27 mouse cellular contexts compared by ENCODE assay signal in the genomic region with DNA sequence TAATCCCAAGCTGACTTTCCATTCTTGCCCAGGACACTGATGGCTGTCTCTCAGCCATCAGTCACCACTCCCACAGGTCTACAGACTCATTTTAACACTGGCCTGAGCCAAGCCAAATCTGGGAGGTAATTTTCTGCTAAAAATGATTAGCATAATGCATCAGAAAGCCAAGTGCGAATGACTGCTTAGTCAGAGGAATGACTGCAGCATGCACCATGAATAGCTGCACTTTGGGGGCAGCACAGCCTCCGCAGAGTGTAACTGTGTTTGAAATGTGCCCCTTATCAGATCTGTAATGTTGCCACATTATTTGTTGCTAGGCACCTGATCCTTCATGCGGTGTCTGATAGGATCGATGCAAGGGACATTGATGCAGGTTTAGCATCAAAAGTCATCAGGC.
DNase-seq lines count a peak whose midpoint lies in the region; ATAC-seq and TF ChIP-seq lines count a peak whose summit lies in the region.
"Had no signal": no experiment of that assay in that cellular context is flagged by ENCODE, and none has a peak within 500 bp of the region (broad histone marks: within the 10 kb centered on the region; RNA-seq: fewer than 3 reads in every experiment).

No protein-coding gene starts in this region.

- H3K4me3 ChIP-seq in layer of hippocampus, adult 2 months, result no peak overlapping the region
- no peak overlapping the region for H3K4me3 ChIP-seq in lung, embryonic 16.5 days (ENCODE audit: low read length)
- H3K4me3 ChIP-seq: embryonic facial prominence, embryonic 12.5 days; embryonic facial prominence, embryonic 15.5 days; heart, embryonic 12.5 days; heart, embryonic 15.5 days; hindbrain, embryonic 10.5 days; hindbrain, embryonic 13.5 days had no signal

- no peaks in the 10 kb centered on the region for H3K9me3 ChIP-seq in lung, embryonic 16.5 days (ENCODE audit: control insufficient read depth, low read length)
- H3K9me3 ChIP-seq: embryonic facial prominence, embryonic 12.5 days; embryonic facial prominence, embryonic 15.5 days; heart, embryonic 12.5 days; heart, embryonic 15.5 days; hindbrain, embryonic 10.5 days; hindbrain, embryonic 13.5 days had no signal

- H3K9ac ChIP-seq in lung, embryonic 16.5 days (ENCODE audit: low read length), result no peak overlapping the region
- H3K9ac ChIP-seq: embryonic facial prominence, embryonic 12.5 days; embryonic facial prominence, embryonic 15.5 days; forebrain, postnatal 0 days; heart, embryonic 12.5 days; heart, embryonic 15.5 days; hindbrain, embryonic 13.5 days had no signal

- ATAC-seq in frontal cortex, adult (ENCODE audit: low TSS enrichment), result peak; percentile 59
- peak; percentile 52; the same call in 1 of the 2 replicates for ATAC-seq in lung, embryonic 16.5 days (ENCODE audit: low read depth)
- ATAC-seq: activated CD4-positive, CD25-positive, alpha-beta regulatory T cell, adult 4 months; forebrain, embryonic 14.5 days; forebrain, postnatal 0 days; hindbrain, embryonic 16.5 days had no signal

- no peak for DNase-seq in frontal cortex, postnatal 10 days (ENCODE audit: low spot score in 2 of 2)
- DNase-seq in layer of hippocampus, adult 2 months (ENCODE audit: low spot score in 2 of 2), result peak; percentile 15 to 33
- no peak for DNase-seq in layer of hippocampus, adult 9-10 months (ENCODE audit: low spot score)
- DNase-seq in lung, postnatal 10 days, result no peak
- DNase-seq in brain, adult 2 months (ENCODE audit: low read depth, low spot score), result peak; percentile 64
- DNase-seq: adrenal gland, adult 8-10 months; adrenal gland, postnatal 36 days; cerebellum, adult 11 months; cerebellum, adult 2 months; cerebellum, adult 9-11 months; cerebellum, postnatal 25 days; forebrain, postnatal 0 days; gastrocnemius, postnatal 10 days; gastrocnemius, postnatal 36 days; heart, postnatal 10 days; heart, postnatal 36 days had no signal

- H3K27me3 ChIP-seq in lung, embryonic 16.5 days (ENCODE audit: control insufficient read depth, insufficient read depth, low read depth, low read length), result no peaks in the 10 kb centered on the region
- H3K27me3 ChIP-seq: embryonic facial prominence, embryonic 12.5 days; embryonic facial prominence, embryonic 15.5 days; heart, embryonic 15.5 days; hindbrain, embryonic 13.5 days had no signal

- H3K4me2 ChIP-seq in lung, embryonic 16.5 days (ENCODE audit: low read depth, low read length), result no peak overlapping the region
- H3K4me2 ChIP-seq: embryonic facial prominence, embryonic 12.5 days; embryonic facial prominence, embryonic 15.5 days; heart, embryonic 12.5 days; heart, embryonic 15.5 days; hindbrain, embryonic 13.5 days had no signal

- peaks cover 3% of the 10 kb centered on the region; the same call in 1 of the 2 replicates for H3K4me1 ChIP-seq in lung, embryonic 16.5 days (replicated peaks; ENCODE audit: control insufficient read depth, insufficient read depth, low read length)
- H3K4me1 ChIP-seq: embryonic facial prominence, embryonic 12.5 days; embryonic facial prominence, embryonic 15.5 days; heart, embryonic 15.5 days; hindbrain, embryonic 10.5 days had no signal

- peak; percentile 27; the same call in 1 of the 2 replicates for TF ChIP-seq CTCF in layer of hippocampus, adult 2 months (conservative IDR thresholded peaks at IDR 0.05)

- H3K27ac ChIP-seq in layer of hippocampus, adult 2 months, result peak overlapping the region; percentile 74
- H3K27ac ChIP-seq in lung, embryonic 16.5 days (ENCODE audit: low read length), result no peak overlapping the region
- H3K27ac ChIP-seq: embryonic facial prominence, embryonic 12.5 days; embryonic facial prominence, embryonic 15.5 days; heart, embryonic 15.5 days; hindbrain, embryonic 10.5 days; hindbrain, embryonic 13.5 days had no signal

- WGBS in lung, embryonic 16.5 days, result 24% methylated on average over 4 of the region's 4 CpGs

- H3K36me3 ChIP-seq in lung, embryonic 16.5 days (ENCODE audit: control insufficient read depth, insufficient read depth, low read length), result no peaks in the 10 kb centered on the region
- H3K36me3 ChIP-seq: embryonic facial prominence, embryonic 12.5 days; embryonic facial prominence, embryonic 15.5 days; heart, embryonic 12.5 days; heart, embryonic 15.5 days; hindbrain, embryonic 10.5 days; hindbrain, embryonic 13.5 days had no signal

Comparison
In these comparisons a context has a peak if more than half of its experiments do, and no peak if none do; other contexts are left out.
1. DNase-seq: peak in layer of hippocampus, adult 2 months (2 of 2) and brain, adult 2 months (single experiment); none in frontal cortex, postnatal 10 days (0 of 2), layer of hippocampus, adult 9-10 months (single experiment) and lung, postnatal 10 days (single experiment).